Mouse (Mus musculus) ovary, postnatal 14 days (tissue): Measurements from ENCODE around the gene Plxnc1.
A peak's percentile ranks its signal among the peaks of the same experiment; 100 is the strongest.

Experiments used
- DNase-seq: peaks from one replicate; pipeline ENCODE4 v3.0.0; 2022; ENCODE audit warnings: low spot score

The Plxnc1 gene

GRCm38 (mm10) chr10:94944691-94945205, at the start of gene Plxnc1:
Plxnc1 (minus strand) TSS chr10:94944835.
- peak; percentile 21 for DNase-seq

DNA sequence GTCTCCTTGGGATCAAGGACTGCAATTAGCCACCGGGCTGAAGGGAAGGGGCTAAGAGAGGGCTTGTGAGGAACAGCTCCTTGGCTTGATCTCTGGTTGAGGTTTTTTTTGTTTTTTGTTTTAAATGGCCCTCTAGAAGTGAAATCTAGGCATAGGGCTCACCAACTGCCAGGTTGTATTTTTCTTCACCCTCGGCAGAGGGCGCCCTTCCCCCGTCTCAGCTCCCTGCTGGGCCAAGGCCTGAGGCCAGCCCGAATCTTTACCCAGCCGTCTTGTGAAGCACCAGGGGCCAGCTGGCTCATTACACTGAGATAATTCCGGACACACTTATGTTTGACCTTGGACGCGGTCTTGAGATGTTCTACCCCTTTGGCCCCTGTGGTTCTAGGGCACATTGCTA, 47.5 kb upstream of the Plxnc1 start:
- peak; percentile 78 for DNase-seq

- DNase-seq, result peak; percentile 64
Measured at GRCm38 (mm10) chr10:94991564-94992097, 47.0 kb upstream of the Plxnc1 start.

GRCm38 (mm10) chr10:94990768-94991563, 46.3 kb upstream of the Plxnc1 start:
- DNase-seq, result peak; percentile 32

- no peak for DNase-seq
Measured at GRCm38 (mm10) chr10:94989321-94989720, 44.7 kb upstream of the Plxnc1 start.

DNA sequence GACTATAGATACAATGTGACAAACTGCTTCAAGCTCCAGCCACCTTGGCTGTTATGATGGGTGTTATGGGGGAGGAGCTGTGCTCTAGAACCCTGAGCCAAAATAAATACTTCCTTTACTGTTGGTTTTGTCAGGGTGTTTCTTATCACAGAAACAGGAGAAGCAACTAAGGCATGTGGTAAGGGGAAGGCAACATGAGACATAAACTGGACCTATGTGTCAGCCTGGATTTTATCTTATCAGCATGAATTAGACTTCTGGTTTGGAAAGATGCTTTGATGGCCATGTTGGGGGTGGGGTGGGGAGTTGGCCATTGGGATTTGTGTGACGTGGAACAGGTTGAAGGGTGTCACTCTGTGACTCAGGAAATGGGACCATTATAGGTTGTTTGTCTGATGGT, 40.5 kb upstream of the Plxnc1 start:
- no peak for DNase-seq

GRCm38 (mm10) chr10:94982528-94982927, 37.9 kb upstream of the Plxnc1 start:
- DNase-seq, result no peak

GRCm38 (mm10) chr10:94981466-94982138, 37.0 kb upstream of the Plxnc1 start:
- DNase-seq, result no peak

DNA sequence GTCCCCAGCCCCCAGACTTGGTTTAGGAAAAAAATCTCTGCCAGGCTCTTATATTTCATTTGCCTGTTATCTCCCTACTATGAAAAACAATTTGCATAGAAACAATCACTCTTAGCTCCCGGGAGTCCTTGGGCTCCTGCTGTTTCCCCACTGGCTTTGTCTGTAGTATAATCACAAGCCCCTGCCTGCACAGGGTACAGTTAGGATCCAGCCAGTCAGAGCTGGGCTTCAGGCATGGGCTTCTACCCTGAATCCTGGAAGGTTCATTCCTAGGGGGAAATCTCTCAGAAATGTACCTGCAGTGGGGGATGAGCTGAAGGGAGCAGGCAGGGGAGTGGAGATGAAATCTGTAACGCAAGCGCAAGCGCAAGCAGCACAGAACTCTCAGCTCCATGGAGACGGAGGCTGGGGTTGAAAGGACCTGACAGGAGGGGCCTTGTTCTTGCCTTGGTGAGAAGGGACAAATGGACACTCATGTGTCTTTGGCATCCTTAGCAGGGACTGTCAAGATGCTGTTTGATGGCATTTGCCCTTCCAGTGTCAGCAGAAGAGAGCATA, 33.7 kb upstream of the Plxnc1 start:
- no peak for DNase-seq

DNA sequence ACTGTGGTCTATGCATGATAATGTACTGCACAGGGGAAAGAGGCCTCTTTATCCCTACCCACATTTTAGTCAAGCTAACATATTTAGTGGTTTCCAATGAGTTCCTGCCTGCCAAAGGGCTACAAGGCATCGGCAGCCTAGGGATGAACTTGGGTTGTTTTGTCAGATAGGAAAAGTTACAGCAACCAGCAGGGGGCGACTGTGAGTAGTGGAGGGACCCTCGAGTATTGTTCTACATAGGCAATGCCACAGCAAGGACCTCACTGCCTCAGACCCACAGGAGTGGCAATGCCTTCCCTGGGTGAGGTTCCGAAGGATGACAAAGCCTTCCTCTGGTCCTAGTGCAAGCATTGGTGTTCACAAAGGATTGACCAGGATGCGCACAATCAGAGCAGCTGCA, 31.7 kb upstream of the Plxnc1 start:
- DNase-seq, result no peak

GRCm38 (mm10) chr10:94975099-94975496, 30.5 kb upstream of the Plxnc1 start:
- DNase-seq, result no peak

GRCm38 (mm10) chr10:94974345-94975098, 29.9 kb upstream of the Plxnc1 start:
- no peak for DNase-seq

DNA sequence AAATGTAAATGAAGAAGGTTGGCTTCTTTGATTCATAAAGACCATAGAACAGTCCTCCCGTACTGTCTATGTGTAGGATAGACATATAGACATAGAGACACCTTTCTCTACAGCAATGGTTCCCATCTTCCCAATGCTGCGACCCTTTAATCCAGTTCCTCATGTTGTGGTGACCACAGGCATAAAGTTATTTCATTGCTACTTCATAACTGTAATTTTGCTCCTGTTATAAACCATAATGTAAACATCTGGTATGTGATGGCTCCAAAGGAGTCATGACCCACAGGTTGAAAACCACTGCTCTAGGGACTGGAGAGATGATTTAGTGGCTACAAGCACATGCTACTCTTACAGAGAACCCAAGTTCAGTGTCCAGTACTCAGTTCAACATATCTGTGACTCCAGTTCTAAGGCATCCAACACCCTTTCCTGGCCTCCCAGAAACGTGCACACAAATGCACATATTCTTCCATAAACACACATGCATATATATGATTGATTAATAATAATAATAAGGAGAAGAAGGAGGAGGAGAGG, 27.1 kb upstream of the Plxnc1 start:
- no peak for DNase-seq

DNA sequence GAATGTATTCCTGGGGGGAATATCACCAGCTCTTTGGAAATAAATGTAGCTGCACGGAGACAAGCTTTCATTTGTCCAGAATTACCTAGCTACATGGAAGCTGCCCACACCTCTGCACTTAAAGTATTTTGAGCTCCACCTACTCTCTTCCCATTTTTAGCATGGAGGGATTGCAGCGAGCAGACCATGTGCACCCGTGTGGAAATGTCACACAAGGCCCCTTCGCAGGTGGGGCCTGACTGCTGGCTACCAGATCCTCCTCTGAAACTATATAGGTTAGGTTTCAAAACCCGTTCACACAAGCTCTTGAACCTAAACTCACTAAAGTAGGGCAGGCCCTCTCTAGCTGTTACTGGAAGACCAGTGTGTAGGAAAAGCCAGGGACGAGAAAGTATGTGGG, 25.6 kb upstream of the Plxnc1 start:
- no peak for DNase-seq

GRCm38 (mm10) chr10:94967468-94967867, 22.8 kb upstream of the Plxnc1 start:
- no peak for DNase-seq

DNA sequence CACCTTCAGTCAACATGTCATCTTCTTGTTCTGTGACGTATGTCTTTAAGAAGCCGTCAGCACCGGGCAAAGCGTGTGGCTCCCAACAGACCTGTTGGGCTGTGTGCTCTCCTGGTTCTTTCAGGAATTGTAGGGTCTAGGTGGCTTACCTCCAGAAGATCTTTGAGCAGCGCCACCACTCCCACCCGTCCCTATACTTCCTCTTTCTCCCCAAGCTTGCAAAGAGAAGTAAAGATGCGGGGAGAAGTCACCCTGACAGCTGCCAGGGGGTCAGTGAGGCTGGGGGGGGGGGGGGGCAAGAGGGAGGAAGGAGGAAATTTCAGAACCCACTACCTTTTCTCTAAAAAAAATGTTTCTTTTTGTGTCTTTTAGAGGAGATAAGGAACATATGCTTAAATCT, 22.2 kb upstream of the Plxnc1 start:
- DNase-seq, result no peak

- no peak for DNase-seq
Measured at GRCm38 (mm10) chr10:94965093-94965492, 20.5 kb upstream of the Plxnc1 start.

- DNase-seq, result no peak
Measured at GRCm38 (mm10) chr10:94962005-94962404, 17.4 kb upstream of the Plxnc1 start.

DNA sequence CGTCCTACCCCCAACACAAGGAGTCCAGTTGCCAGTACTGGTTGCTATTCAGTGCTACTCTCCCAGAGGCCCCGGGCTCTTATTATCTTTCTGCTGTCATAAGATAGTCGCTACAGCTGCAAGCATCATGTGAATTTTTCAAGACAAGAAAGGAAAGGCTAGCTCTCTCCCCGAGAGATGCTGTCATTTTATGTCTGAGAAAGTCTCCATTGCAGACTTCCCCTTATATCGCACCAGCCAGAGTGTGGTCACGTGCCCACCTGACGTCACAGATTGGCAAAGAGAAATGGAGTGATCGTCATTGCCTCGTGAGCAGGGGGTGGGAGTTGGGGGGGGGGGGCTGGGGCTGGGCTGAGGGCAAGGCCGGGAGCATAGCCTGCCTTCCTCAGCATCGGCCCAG, 16.6 kb upstream of the Plxnc1 start:
- no peak for DNase-seq

DNA sequence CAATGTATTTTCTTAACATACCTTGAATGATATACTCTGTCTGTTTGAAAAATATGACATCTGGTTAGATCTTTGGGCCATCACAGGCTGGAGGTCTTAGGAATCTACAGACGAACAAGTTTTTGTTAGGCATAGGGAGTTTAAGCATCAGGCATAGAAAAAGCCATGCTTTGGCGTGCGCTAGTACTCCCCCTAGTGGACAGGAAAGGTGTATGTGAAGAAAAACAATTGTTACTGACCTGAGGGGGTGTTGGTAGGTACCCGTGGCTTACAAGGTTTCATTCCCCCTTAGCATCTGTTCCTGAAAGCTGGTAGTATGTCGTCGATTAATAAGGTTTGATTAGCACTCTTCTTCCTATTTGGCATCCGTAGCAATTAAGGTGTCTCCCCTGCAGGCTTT, 13.7 kb upstream of the Plxnc1 start:
- DNase-seq, result peak; percentile 46

DNA sequence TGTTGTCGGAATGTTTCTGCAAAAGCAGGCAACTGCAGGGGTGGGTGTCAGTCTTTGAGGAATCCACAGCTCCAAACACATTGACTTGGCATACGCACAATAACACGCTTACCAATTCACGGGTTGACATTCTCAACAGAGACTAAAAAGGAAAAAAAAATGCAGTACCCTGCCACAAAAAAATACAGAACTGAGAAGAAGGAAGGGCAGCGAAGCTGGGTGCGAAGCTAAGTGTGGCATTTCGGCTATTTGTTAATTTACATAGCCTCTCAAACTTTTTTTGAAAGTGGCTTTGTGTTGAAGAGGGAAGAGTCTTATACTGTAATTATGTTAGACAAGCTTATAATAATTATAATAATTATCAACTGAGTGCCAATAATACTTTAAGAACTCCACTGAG, 13.1 kb upstream of the Plxnc1 start:
- no peak for DNase-seq
